Mouse (Mus musculus): ENCODE data around the gene Aste1. TPM values are rescaled to one million over a fixed set of nuclear protein-coding genes. Genes with fewer than 3 reads are reported as not detected.

The Aste1 gene
- total RNA-seq (2012; rRNA removed): 14.0 and 14.5 TPM in 2 replicates

DNA sequence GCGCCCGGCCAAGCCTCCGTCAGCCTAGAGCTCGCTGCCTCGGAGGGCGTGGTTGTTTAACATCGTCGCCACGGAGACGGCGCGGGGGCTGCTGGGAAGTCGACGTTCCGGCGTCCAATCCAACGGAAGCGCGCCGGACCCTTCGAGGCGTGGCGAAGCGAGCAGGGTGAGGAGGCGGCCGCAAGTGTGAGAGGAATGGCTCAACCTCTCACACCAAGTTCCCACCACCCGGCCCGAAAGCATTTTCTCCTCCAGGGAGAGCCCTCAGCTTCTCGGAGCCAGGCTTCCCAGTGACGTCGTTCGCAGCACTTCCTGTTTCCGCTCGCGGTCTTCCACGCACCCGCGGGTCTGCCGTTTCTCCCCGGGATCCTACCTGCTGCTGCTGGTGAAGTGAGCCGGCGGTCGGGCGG is at the start of gene Aste1, which contains the start of gene Nek11:
Gene Aste1 (plus strand): TSS at position 175 of the 410 bp plus-strand sequence.
Gene Nek11 (minus strand): TSS at position 307 of the 410 bp plus-strand sequence.
- H3K27ac ChIP-seq (ENCODE audit: insufficient read depth, low read depth, low read length, poor library complexity, severe bottlenecking): peak within 1 kb of the TSS; percentile 74
- H3K9me3 ChIP-seq (ENCODE audit: control insufficient read depth, insufficient read depth, low read depth, low read length): no peaks in the 10 kb centered on the region
- DNase-seq (ENCODE audit: low read depth, low spot score): peak; percentile 92
- H3K9ac ChIP-seq (ENCODE audit: insufficient read depth, low read depth, low read length, poor library complexity, severe bottlenecking): peak within 1 kb of the TSS; percentile 92
- peaks cover 0 to 4% of the 10 kb centered on the region in 2 experiments; a peak in 1 of 4 replicates for H3K4me1 ChIP-seq (ENCODE audit: control insufficient read depth in 2 of 2, insufficient read depth in 2 of 2, low read length in 2 of 2, poor library complexity in 1 of 2)
- peaks cover 7% of the 10 kb centered on the region for H3K36me3 ChIP-seq (ENCODE audit: control insufficient read depth, insufficient read depth, low read length, poor library complexity, severe bottlenecking)
- no peak for TF ChIP-seq MAFK (IDR thresholded peaks at IDR 0.05; ENCODE audit: insufficient read depth, low read depth, low read length)
- TF ChIP-seq CHD2 (IDR thresholded peaks at IDR 0.05; ENCODE audit: low read depth, low read length): no peak
- 0 out of 2 replicates have a peak, but pooled peaks have one; percentile 37 for TF ChIP-seq HCFC1 (IDR thresholded peaks at IDR 0.05; ENCODE audit: borderline replicate concordance, insufficient read depth, low read length)
- TF ChIP-seq ZNF384 (IDR thresholded peaks at IDR 0.05; ENCODE audit: low read depth, low read length): no peak
- in situ Hi-C loops (cut with MboI; ENCODE audit: low sequenced_read_pairs in 2 of 2, unreplicated experiment in 2 of 2): loop anchor here (25.0 kb wide), 1 partner anchor 858 kb away; the partner anchor contains the start of gene Cpne4 (in 2 of the 2)
- H3K4me3 ChIP-seq (ENCODE audit: insufficient read depth in 1 of 2, low read depth in 1 of 2, low read length in 2 of 2, poor library complexity in 1 of 2, severe bottlenecking in 1 of 2): peak within 1 kb of the TSS; percentile 77 to 83

GRCm38 (mm10) chr9:105348242-105349031 is 46.8 kb upstream of the Aste1 start:
- TF ChIP-seq HCFC1 (IDR thresholded peaks at IDR 0.05; ENCODE audit: borderline replicate concordance, insufficient read depth, low read length) (no peak), ZNF384 (IDR thresholded peaks at IDR 0.05; ENCODE audit: low read depth, low read length) (no peak), ZC3H11A (IDR thresholded peaks at IDR 0.05; ENCODE audit: borderline replicate concordance, low read depth, low read length) (no peak), MAFK (IDR thresholded peaks at IDR 0.05; ENCODE audit: insufficient read depth, low read depth, low read length) (no peak), CHD2 (IDR thresholded peaks at IDR 0.05; ENCODE audit: low read depth, low read length) (no peak)
- no peak for DNase-seq (ENCODE audit: low read depth, low spot score)

DNA sequence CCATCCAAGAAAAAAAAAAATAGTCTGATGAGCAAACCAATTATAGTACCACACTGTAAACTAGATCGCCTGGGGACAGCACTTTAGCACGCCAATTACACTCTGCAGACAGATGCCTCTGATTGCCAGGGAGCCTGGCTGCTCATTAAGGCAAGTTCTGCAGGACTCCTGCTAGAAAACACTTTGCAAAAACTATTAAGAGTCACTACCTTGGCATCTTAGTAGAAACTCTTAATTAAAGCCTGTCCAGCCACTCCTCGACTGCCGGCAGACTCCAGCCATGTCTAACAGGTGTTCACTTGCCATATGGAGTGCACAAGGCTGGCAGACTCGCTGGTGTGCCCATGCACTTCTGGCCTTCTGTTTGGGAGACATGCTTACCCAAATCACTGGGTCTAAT is 46.2 kb upstream of the Aste1 start:
- no peak overlapping the region for H3K4me3 ChIP-seq (ENCODE audit: insufficient read depth in 1 of 2, low read depth in 1 of 2, low read length in 2 of 2, poor library complexity in 1 of 2, severe bottlenecking in 1 of 2)
- H3K27ac ChIP-seq (ENCODE audit: insufficient read depth, low read depth, low read length, poor library complexity, severe bottlenecking): no peak overlapping the region
- H3K9me3 ChIP-seq (ENCODE audit: control insufficient read depth, insufficient read depth, low read depth, low read length): no peaks in the 10 kb centered on the region
- H3K9ac ChIP-seq (ENCODE audit: insufficient read depth, low read depth, low read length, poor library complexity, severe bottlenecking): no peak overlapping the region
- DNase-seq (ENCODE audit: low read depth, low spot score): no peak
- TF ChIP-seq CHD2 (IDR thresholded peaks at IDR 0.05; ENCODE audit: low read depth, low read length): no peak
- TF ChIP-seq MAFK (IDR thresholded peaks at IDR 0.05; ENCODE audit: insufficient read depth, low read depth, low read length): no peak
- no peak for TF ChIP-seq HCFC1 (IDR thresholded peaks at IDR 0.05; ENCODE audit: borderline replicate concordance, insufficient read depth, low read length)
- TF ChIP-seq ZNF384 (IDR thresholded peaks at IDR 0.05; ENCODE audit: low read depth, low read length): no peak
- TF ChIP-seq ZC3H11A (IDR thresholded peaks at IDR 0.05; ENCODE audit: borderline replicate concordance, low read depth, low read length): no peak
- no peaks in the 10 kb centered on the region for H3K4me1 ChIP-seq (ENCODE audit: control insufficient read depth in 2 of 2, insufficient read depth in 2 of 2, low read length in 2 of 2, poor library complexity in 1 of 2)
- no peaks in the 10 kb centered on the region for H3K36me3 ChIP-seq (ENCODE audit: control insufficient read depth, insufficient read depth, low read length, poor library complexity, severe bottlenecking)
- in situ Hi-C loops (cut with MboI; ENCODE audit: low sequenced_read_pairs in 2 of 2, unreplicated experiment in 2 of 2): no loop called here

More at GRCm38 (mm10) chr9:105348242-105349031, 46.8 kb upstream of the Aste1 start:
- Histone ChIP-seq H3K9me3 (ENCODE audit: control insufficient read depth, insufficient read depth, low read depth, low read length) (no peaks in the 10 kb centered on the region), H3K9ac (ENCODE audit: insufficient read depth, low read depth, low read length, poor library complexity, severe bottlenecking) (no peak overlapping the region), H3K4me3 (ENCODE audit: insufficient read depth in 1 of 2, low read depth in 1 of 2, low read length in 2 of 2, poor library complexity in 1 of 2, severe bottlenecking in 1 of 2) (no peak overlapping the region), H3K27ac (ENCODE audit: insufficient read depth, low read depth, low read length, poor library complexity, severe bottlenecking) (no peak overlapping the region), H3K36me3 (ENCODE audit: control insufficient read depth, insufficient read depth, low read length, poor library complexity, severe bottlenecking) (no peaks in the 10 kb centered on the region), H3K4me1 (ENCODE audit: control insufficient read depth in 2 of 2, insufficient read depth in 2 of 2, low read length in 2 of 2, poor library complexity in 1 of 2) (no peaks in the 10 kb centered on the region)
- in situ Hi-C loops (cut with MboI; ENCODE audit: low sequenced_read_pairs in 2 of 2, unreplicated experiment in 2 of 2): no loop called here

- TF ChIP-seq CHD2 (IDR thresholded peaks at IDR 0.05; ENCODE audit: low read depth, low read length) (no peak), ZC3H11A (IDR thresholded peaks at IDR 0.05; ENCODE audit: borderline replicate concordance, low read depth, low read length) (no peak), ZNF384 (IDR thresholded peaks at IDR 0.05; ENCODE audit: low read depth, low read length) (no peak), MAFK (IDR thresholded peaks at IDR 0.05; ENCODE audit: insufficient read depth, low read depth, low read length) (no peak), HCFC1 (IDR thresholded peaks at IDR 0.05; ENCODE audit: borderline replicate concordance, insufficient read depth, low read length) (no peak)
- in situ Hi-C loops (cut with MboI; ENCODE audit: low sequenced_read_pairs in 2 of 2, unreplicated experiment in 2 of 2): no loop called here
- Histone ChIP-seq H3K9ac (ENCODE audit: insufficient read depth, low read depth, low read length, poor library complexity, severe bottlenecking) (no peak overlapping the region), H3K4me3 (ENCODE audit: insufficient read depth in 1 of 2, low read depth in 1 of 2, low read length in 2 of 2, poor library complexity in 1 of 2, severe bottlenecking in 1 of 2) (no peak overlapping the region), H3K9me3 (ENCODE audit: control insufficient read depth, insufficient read depth, low read depth, low read length) (no peaks in the 10 kb centered on the region), H3K27ac (ENCODE audit: insufficient read depth, low read depth, low read length, poor library complexity, severe bottlenecking) (no peak overlapping the region), H3K4me1 (ENCODE audit: control insufficient read depth in 2 of 2, insufficient read depth in 2 of 2, low read length in 2 of 2, poor library complexity in 1 of 2) (no peaks in the 10 kb centered on the region), H3K36me3 (ENCODE audit: control insufficient read depth, insufficient read depth, low read length, poor library complexity, severe bottlenecking) (no peaks in the 10 kb centered on the region)
- no peak for DNase-seq (ENCODE audit: low read depth, low spot score)
These were observed 33.0 kb upstream of the Aste1 start for GRCm38 (mm10) chr9:105362181-105362580.
